Mouse (Mus musculus): ENCODE measurements at regions not wholly inside any gene's neighbourhood (a gene's known extent, or its start where the extent isn't known, plus 50 kb on each side); places are given as distances from the start of the nearest gene placed in this dataset.

- no peaks in the 10 kb centered on the region for H3K27me3 ChIP-seq
- ATAC-seq (replicated peaks): no peak
Observed at GRCm38 (mm10) chr13:107862793-107863654, 181.2 kb upstream of the Smim15 start.

GRCm38 (mm10) chr13:107861384-107862134 is 182.7 kb upstream of the Smim15 start:
- peak; percentile 48 for ATAC-seq (replicated peaks)
- 70% methylated on average over 17 of the region's 17 CpGs for WGBS
- no peak overlapping the region for H3K9ac ChIP-seq (replicated peaks)

More at GRCm38 (mm10) chr13:107862793-107863654, 181.2 kb upstream of the Smim15 start:
- no peak overlapping the region for H3K9ac ChIP-seq (replicated peaks)
- H3K27ac ChIP-seq (replicated peaks): no peak overlapping the region
- H3K4me3 ChIP-seq: no peak overlapping the region
- no peak overlapping the region for H3K4me2 ChIP-seq (replicated peaks)
- no peaks in the 10 kb centered on the region for H3K9me3 ChIP-seq
- WGBS: 84% methylated on average over 11 of the region's 11 CpGs
- peaks cover 32% of the 10 kb centered on the region for H3K4me1 ChIP-seq
- no peaks in the 10 kb centered on the region for H3K36me3 ChIP-seq

GRCm38 (mm10) chr13:107857043-107857755 is 187.0 kb upstream of the Smim15 start:
- no peaks in the 10 kb centered on the region for H3K9me3 ChIP-seq
- no peaks in the 10 kb centered on the region for H3K36me3 ChIP-seq
- no peak overlapping the region for H3K4me2 ChIP-seq (replicated peaks)
- H3K27ac ChIP-seq (replicated peaks): no peak overlapping the region
- H3K4me3 ChIP-seq: no peak overlapping the region
- ATAC-seq (replicated peaks): no peak
- H3K9ac ChIP-seq (replicated peaks): no peak overlapping the region
- H3K4me1 ChIP-seq: peaks cover 42% of the 10 kb centered on the region
- 71% methylated on average over 13 of the region's 13 CpGs for whole genome bisulfite sequencing
- no peaks in the 10 kb centered on the region for H3K27me3 ChIP-seq

More at GRCm38 (mm10) chr13:107861384-107862134, 182.7 kb upstream of the Smim15 start:
- Histone ChIP-seq H3K27ac (replicated peaks) (peak overlapping the region; percentile 27; the same call in 1 of the 2 replicates), H3K9me3 (no peaks in the 10 kb centered on the region), H3K4me1 (peaks cover 39% of the 10 kb centered on the region), H3K4me3 (no peak overlapping the region), H3K27me3 (no peaks in the 10 kb centered on the region), H3K36me3 (no peaks in the 10 kb centered on the region), H3K4me2 (replicated peaks) (no peak overlapping the region)

- 24% methylated on average over 8 of the region's 8 CpGs for WGBS
- Histone ChIP-seq H3K36me3 (no peaks in the 10 kb centered on the region), H3K27ac (replicated peaks) (no peak overlapping the region), H3K4me3 (no peak overlapping the region), H3K4me1 (peaks cover 56% of the 10 kb centered on the region), H3K4me2 (replicated peaks) (no peak overlapping the region), H3K9ac (replicated peaks) (no peak overlapping the region), H3K27me3 (no peaks in the 10 kb centered on the region), H3K9me3 (no peaks in the 10 kb centered on the region)
- no peak for ATAC-seq (replicated peaks)
Observed at GRCm38 (mm10) chr13:107850907-107851560, 193.2 kb upstream of the Smim15 start.

- Histone ChIP-seq H3K4me3 (no peak overlapping the region), H3K9ac (replicated peaks) (no peak overlapping the region), H3K4me1 (peaks cover 66% of the 10 kb centered on the region), H3K27me3 (no peaks in the 10 kb centered on the region), H3K9me3 (no peaks in the 10 kb centered on the region), H3K4me2 (replicated peaks) (no peak overlapping the region), H3K36me3 (no peaks in the 10 kb centered on the region), H3K27ac (replicated peaks) (no peak overlapping the region)
- 70% methylated on average over 7 of the region's 7 CpGs for whole genome bisulfite sequencing
- ATAC-seq (replicated peaks): no peak
Observed at GRCm38 (mm10) chr13:107848871-107849270, 195.4 kb upstream of the Smim15 start.

- 20% methylated on average over 18 of the region's 18 CpGs for WGBS
- Histone ChIP-seq H3K9ac (replicated peaks) (peak overlapping the region; percentile 1; the same call in 1 of the 2 replicates), H3K4me3 (peak overlapping the region; percentile 12), H3K27me3 (no peaks in the 10 kb centered on the region), H3K9me3 (no peaks in the 10 kb centered on the region), H3K4me1 (peaks cover 68% of the 10 kb centered on the region), H3K27ac (replicated peaks) (no peak overlapping the region), H3K36me3 (no peaks in the 10 kb centered on the region), H3K4me2 (replicated peaks) (peak overlapping the region; percentile 30)
- ATAC-seq (replicated peaks): peak; percentile 44; the same call in 1 of the 2 replicates
Observed at GRCm38 (mm10) chr13:107847179-107848012, 196.8 kb upstream of the Smim15 start.

GRCm38 (mm10) chr13:107846621-107847178 is 197.5 kb upstream of the Smim15 start:
- 0 out of 2 replicates have a peak overlapping the region, but pooled peaks have one; percentile 1 for H3K9ac ChIP-seq (replicated peaks)
- peak; percentile 45 for ATAC-seq (replicated peaks)

GRCm38 (mm10) chr13:107845838-107846237 is 198.4 kb upstream of the Smim15 start:
- H3K27ac ChIP-seq (replicated peaks): no peak overlapping the region
- peaks cover 54% of the 10 kb centered on the region for H3K4me1 ChIP-seq
- WGBS: 39% methylated on average over 4 of the region's 4 CpGs
- no peaks in the 10 kb centered on the region for H3K36me3 ChIP-seq
- H3K9me3 ChIP-seq: no peaks in the 10 kb centered on the region
- no peaks in the 10 kb centered on the region for H3K27me3 ChIP-seq
- H3K4me3 ChIP-seq: no peak overlapping the region
- H3K9ac ChIP-seq (replicated peaks): no peak overlapping the region
- no peak overlapping the region for H3K4me2 ChIP-seq (replicated peaks)
- ATAC-seq (replicated peaks): no peak

More at GRCm38 (mm10) chr13:107846621-107847178, 197.5 kb upstream of the Smim15 start:
- H3K27ac ChIP-seq (replicated peaks): peak overlapping the region; percentile 29; the same call in 1 of the 2 replicates
- H3K27me3 ChIP-seq: no peaks in the 10 kb centered on the region
- WGBS: 3% methylated on average over 10 of the region's 10 CpGs
- H3K36me3 ChIP-seq: no peaks in the 10 kb centered on the region
- peaks cover 63% of the 10 kb centered on the region for H3K4me1 ChIP-seq
- peak overlapping the region; percentile 30 for H3K4me2 ChIP-seq (replicated peaks)
- peak overlapping the region; percentile 12 for H3K4me3 ChIP-seq
- no peaks in the 10 kb centered on the region for H3K9me3 ChIP-seq

- WGBS: 89% methylated on average over 4 of the region's 4 CpGs
- no peak for ATAC-seq (replicated peaks)
- H3K4me2 ChIP-seq (replicated peaks): no peak overlapping the region
- peaks cover 42% of the 10 kb centered on the region for H3K4me1 ChIP-seq
- H3K9me3 ChIP-seq: no peaks in the 10 kb centered on the region
- no peaks in the 10 kb centered on the region for H3K36me3 ChIP-seq
- no peak overlapping the region for H3K4me3 ChIP-seq
- no peak overlapping the region for H3K27ac ChIP-seq (replicated peaks)
- no peak overlapping the region for H3K9ac ChIP-seq (replicated peaks)
- no peaks in the 10 kb centered on the region for H3K27me3 ChIP-seq
Observed at GRCm38 (mm10) chr13:107844085-107844484, 200.2 kb upstream of the Smim15 start.

- H3K9me3 ChIP-seq: no peaks in the 10 kb centered on the region
- no peak overlapping the region for H3K9ac ChIP-seq (replicated peaks)
- H3K4me3 ChIP-seq: no peak overlapping the region
- H3K4me2 ChIP-seq (replicated peaks): no peak overlapping the region
- H3K27me3 ChIP-seq: no peaks in the 10 kb centered on the region
- no peaks in the 10 kb centered on the region for H3K36me3 ChIP-seq
- H3K4me1 ChIP-seq: peaks cover 35% of the 10 kb centered on the region
- 81% methylated on average over 9 of the region's 9 CpGs for WGBS
- ATAC-seq (replicated peaks): no peak
- no peak overlapping the region for H3K27ac ChIP-seq (replicated peaks)
Observed at GRCm38 (mm10) chr13:107838126-107838715, 206.0 kb upstream of the Smim15 start.
